Mouse (Mus musculus) liver, postnatal 0 days (tissue): Measurements from ENCODE around the gene Insr. TPM values are rescaled to one million over a fixed set of nuclear protein-coding genes. Genes with fewer than 3 reads are reported as not detected.

Experiments used
- ATAC-seq: fragments of 200-750 bp; cut with Nextera tagmentation; 2 replicates; pipeline ENCODE4 v1.8.0; 2017; ENCODE audit warnings: mild to moderate bottlenecking, moderate library complexity
- DNase-seq: peaks from one replicate; pipeline ENCODE4 v3.0.0-alpha.2; 2016
- H3K27ac ChIP-seq: fragments of 300-500 bp; sonication (generic); 2 replicates; pipeline ENCODE4 v1.5.1; 2014; ENCODE audit warnings: antibody characterized with exemption, moderate library complexity, mild to moderate bottlenecking, low read depth
- H3K27me3 ChIP-seq: fragments of 300-500 bp; sonication (generic); 2 replicates; pipeline ENCODE4 v1.6.1; 2014; ENCODE audit warnings: low read length, control low read depth, mixed read lengths; ENCODE audit not compliant: insufficient read depth
- H3K36me3 ChIP-seq: fragments of 300-500 bp; sonication (generic); replicated peaks from 2 replicates; pipeline ENCODE4 v1.6.1; 2014; ENCODE audit warnings: mild to moderate bottlenecking, control low read depth, low read length, moderate library complexity, mixed read lengths; ENCODE audit not compliant: insufficient read depth
- H3K4me1 ChIP-seq: fragments of 300-500 bp; sonication (generic); 2 replicates; pipeline ENCODE4 v1.6.1; 2014; ENCODE audit warnings: antibody characterized with exemption, mild to moderate bottlenecking, control low read depth; ENCODE audit not compliant: insufficient read depth
- H3K4me2 ChIP-seq: fragments of 300-500 bp; sonication (generic); 2 replicates; pipeline ENCODE4 v1.6.1; 2014; ENCODE audit warnings: low read depth, mild to moderate bottlenecking, low read length, moderate library complexity, mixed read lengths
- H3K4me3 ChIP-seq: fragments of 300-500 bp; sonication (generic); 2 replicates; pipeline ENCODE4 v1.5.1; 2014; ENCODE audit warnings: low read depth, low read length
- H3K9ac ChIP-seq: fragments of 300-500 bp; sonication (generic); replicated peaks from 2 replicates; pipeline ENCODE4 v1.6.1; 2014; ENCODE audit warnings: mild to moderate bottlenecking, moderate library complexity
- H3K9me3 ChIP-seq: fragments of 300-500 bp; sonication (generic); 2 replicates; pipeline ENCODE4 v1.6.1; 2016; ENCODE audit warnings: mild to moderate bottlenecking, control low read depth, low read length, mixed read lengths
- CTCF ChIP-seq: sonication (generic); IDR thresholded peaks from 2 replicates; pipeline ENCODE4 v1.5.1; 2016; ENCODE audit warnings: antibody characterized with exemption, low read depth
- EP300 ChIP-seq: IDR thresholded peaks from 2 replicates; pipeline ENCODE4 v1.6.1; 2016; ENCODE audit warnings: antibody characterized with exemption, low read depth, mild to moderate bottlenecking
- WGBS: fragments of 180-500 bp; shearing (Covaris S2); extraction: QIAGEN DNeasy Blood & Tissue Kit; methylation state at CpG from one replicate; pipeline ENCODE4 v1.1.7; 2014; ENCODE audit not compliant: insufficient replicate concordance; 5-methylcytosine and 5-hydroxymethylcytosine counted together
- polyA plus RNA-seq: library from polyadenylated mRNA; unstranded; fragments of >200 nt; fragmentation: Nextera tagmentation; extraction: Ambion mirVana; gene quantifications from 2 replicates; pipeline ENCODE4 v1.2.1, GENCODE M21; 2015

Insr gene
- polyA plus RNA-seq, 1 experiment from 2014 or later = 28.9 TPM

GRCm38 (mm10) chr8:3278181-3278820 lies 1.1 kb downstream of the Insr start:
- peak overlapping the region; percentile 96 for H3K27ac ChIP-seq

GRCm38 (mm10) chr8:3277266-3277665 lies 2.2 kb downstream of the Insr start:
- H3K4me1 ChIP-seq = peaks cover 35% of the 10 kb centered on the region
- H3K27me3 ChIP-seq = no peaks in the 10 kb centered on the region
- WGBS = 85% methylated on average over 9 of the region's 9 CpGs
- H3K4me2 ChIP-seq = peak overlapping the region; percentile 82
- no peak overlapping the region for H3K27ac ChIP-seq
- H3K9ac ChIP-seq = no peak overlapping the region; the same call in 1 of the 2 replicates
- TF ChIP-seq EP300 = no peak
- TF ChIP-seq CTCF = no peak
- peaks cover 7% of the 10 kb centered on the region; the same call in 1 of the 2 replicates for H3K36me3 ChIP-seq
- H3K9me3 ChIP-seq = no peaks in the 10 kb centered on the region
- H3K4me3 ChIP-seq = peak overlapping the region; percentile 99; the same call in 1 of the 2 replicates
- no peak for ATAC-seq
- no peak for DNase-seq

More at GRCm38 (mm10) chr8:3278181-3278820, 1.1 kb downstream of the Insr start:
- no peaks in the 10 kb centered on the region for H3K9me3 ChIP-seq
- 11% methylated on average over 15 of the region's 15 CpGs for WGBS
- TF ChIP-seq CTCF (peak; percentile 26; the same call in 1 of the 2 replicates), EP300 (no peak)
- ATAC-seq = no peak
- peak; percentile 42 for DNase-seq
- H3K9ac ChIP-seq = peak overlapping the region; percentile 99
- H3K4me3 ChIP-seq = peak overlapping the region; percentile 99
- peaks cover 7% of the 10 kb centered on the region; the same call in 1 of the 2 replicates for H3K36me3 ChIP-seq
- no peaks in the 10 kb centered on the region for H3K27me3 ChIP-seq
- H3K4me2 ChIP-seq = peak overlapping the region; percentile 82
- H3K4me1 ChIP-seq = peaks cover 35% of the 10 kb centered on the region

GRCm38 (mm10) chr8:3276009-3276408 lies 3.4 kb downstream of the Insr start:
- Histone ChIP-seq H3K9me3 (no peaks in the 10 kb centered on the region), H3K27me3 (no peaks in the 10 kb centered on the region), H3K4me1 (peaks cover 35% of the 10 kb centered on the region), H3K4me2 (peak overlapping the region; percentile 82; the same call in 1 of the 2 replicates), H3K9ac (no peak overlapping the region), H3K36me3 (peaks cover 7% of the 10 kb centered on the region; the same call in 1 of the 2 replicates), H3K4me3 (no peak overlapping the region), H3K27ac (no peak overlapping the region)
- WGBS = 84% methylated on average over 8 of the region's 8 CpGs
- no peak for TF ChIP-seq CTCF
- TF ChIP-seq EP300 = no peak
- ATAC-seq (no peak), DNase-seq (no peak)

DNA sequence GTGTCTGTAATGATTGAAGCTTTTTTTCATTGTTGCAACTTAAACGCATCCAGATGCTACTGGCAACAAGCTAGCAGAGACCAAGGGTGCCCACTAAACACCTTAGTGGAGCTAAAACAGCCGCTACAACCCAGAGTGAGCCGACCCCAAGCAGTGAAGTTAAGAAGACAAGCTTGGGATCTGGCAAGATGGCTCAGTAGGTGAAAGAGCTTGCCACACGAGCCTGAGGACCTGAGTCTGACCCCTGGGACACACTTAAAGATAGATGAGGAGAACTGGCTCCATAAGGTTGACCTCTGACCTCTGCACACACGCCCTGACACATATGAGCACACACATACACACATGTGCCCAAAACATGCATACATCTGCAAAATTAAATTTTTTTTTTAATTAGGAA lies 4.2 kb downstream of the Insr start:
- 72% methylated on average over 5 of the region's 5 CpGs for WGBS
- no peak for ATAC-seq
- H3K4me1 ChIP-seq = peaks cover 33% of the 10 kb centered on the region
- H3K27me3 ChIP-seq = no peaks in the 10 kb centered on the region
- no peak for DNase-seq
- no peak for TF ChIP-seq CTCF
- TF ChIP-seq EP300 = no peak
- H3K4me2 ChIP-seq = no peak overlapping the region
- H3K9ac ChIP-seq = no peak overlapping the region
- H3K9me3 ChIP-seq = no peaks in the 10 kb centered on the region
- H3K36me3 ChIP-seq = peaks cover 7% of the 10 kb centered on the region; the same call in 1 of the 2 replicates
- H3K27ac ChIP-seq = no peak overlapping the region
- H3K4me3 ChIP-seq = no peak overlapping the region

DNA sequence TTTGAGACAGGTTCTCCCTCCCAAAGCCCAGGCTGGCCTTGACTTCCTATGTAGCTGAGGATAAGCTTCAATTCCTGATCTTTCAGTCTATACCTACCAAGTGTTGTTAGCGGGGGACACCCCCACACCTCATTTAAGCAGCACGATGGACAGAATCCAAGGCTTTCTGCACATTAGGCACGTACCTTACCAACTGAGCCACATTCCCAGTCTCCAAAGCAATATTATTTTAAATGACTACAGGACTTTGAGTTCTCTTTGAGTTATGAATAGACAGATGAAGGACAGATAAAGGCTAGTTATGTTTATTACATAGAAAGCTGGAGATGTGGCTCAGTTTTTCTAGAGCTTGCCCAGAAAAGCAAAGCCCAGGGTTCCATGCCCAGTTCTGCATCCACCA lies 5.6 kb downstream of the Insr start:
- 91% methylated on average over 3 of the region's 3 CpGs for WGBS
- Histone ChIP-seq H3K4me3 (no peak overlapping the region), H3K27ac (no peak overlapping the region), H3K27me3 (no peaks in the 10 kb centered on the region), H3K9ac (no peak overlapping the region), H3K9me3 (no peaks in the 10 kb centered on the region), H3K4me1 (peaks cover 29% of the 10 kb centered on the region), H3K4me2 (no peak overlapping the region), H3K36me3 (peaks cover 7% of the 10 kb centered on the region; the same call in 1 of the 2 replicates)
- DNase-seq (no peak), ATAC-seq (no peak)
- no peak for TF ChIP-seq CTCF
- TF ChIP-seq EP300 = no peak

- ATAC-seq (no peak), DNase-seq (no peak)
- Histone ChIP-seq H3K4me3 (no peak overlapping the region), H3K4me1 (peaks cover 24% of the 10 kb centered on the region), H3K4me2 (no peak overlapping the region), H3K9ac (no peak overlapping the region), H3K36me3 (no peaks in the 10 kb centered on the region), H3K27me3 (no peaks in the 10 kb centered on the region), H3K9me3 (no peaks in the 10 kb centered on the region), H3K27ac (0 out of 2 replicates have a peak overlapping the region, but pooled peaks have one; percentile 42)
- WGBS = 37% methylated on average over 3 of the region's 3 CpGs
- TF ChIP-seq CTCF = no peak
- no peak for TF ChIP-seq EP300
These were observed 12.0 kb downstream of the Insr start for GRCm38 (mm10) chr8:3267449-3267761.
